Mouse (Mus musculus) ES-E14 (cell line): ENCODE measurements around the gene 1700013F07Rik. TPM values are rescaled to one million over a fixed set of nuclear protein-coding genes. Genes with fewer than 3 reads are reported as not detected.

ENCODE experiments used
- DNase-seq: peaks from one replicate; pipeline ENCODE4 v3.0.0-alpha.2; 2013; ENCODE audit warnings: low read depth, low spot score
- H3K27ac ChIP-seq: 2 replicates; pipeline ENCODE4 v1.5.1; 2012; ENCODE audit warnings: low read depth, mild to moderate bottlenecking, low read length, moderate library complexity, mixed read lengths; ENCODE audit not compliant: poor library complexity, insufficient read depth, severe bottlenecking
- H3K36me3 ChIP-seq: 2 replicates; pipeline ENCODE4 v1.6.1; 2012; ENCODE audit warnings: mild to moderate bottlenecking, low read length, moderate library complexity, mixed read lengths; ENCODE audit not compliant: control insufficient read depth, poor library complexity, insufficient read depth, severe bottlenecking
- H3K4me1 ChIP-seq, 2 experiments: fragments of 150-350 bp in 1 of 2; sonication (generic) in 1 of 2; 2 replicates each; pipeline ENCODE4 v1.6.1; 2012; ENCODE audit warnings: low read length in 2 of 2, mild to moderate bottlenecking in 1 of 2, mixed read lengths in 1 of 2; ENCODE audit not compliant: control insufficient read depth in 2 of 2, insufficient read depth in 2 of 2, poor library complexity in 1 of 2
- H3K4me3 ChIP-seq, 2 experiments: fragments of 150-350 bp in 1 of 2; sonication (generic) in 1 of 2; 2 replicates each; pipeline ENCODE4 v1.5.1; 2012; ENCODE audit warnings: low read length in 2 of 2, low read depth in 1 of 2, mild to moderate bottlenecking in 1 of 2, mixed read lengths in 1 of 2; ENCODE audit not compliant: insufficient read depth in 1 of 2, poor library complexity in 1 of 2, severe bottlenecking in 1 of 2
- H3K9ac ChIP-seq: 2 replicates; pipeline ENCODE4 v1.6.1; 2012; ENCODE audit warnings: low read depth, mild to moderate bottlenecking, low read length, mixed read lengths; ENCODE audit not compliant: poor library complexity, insufficient read depth, severe bottlenecking
- H3K9me3 ChIP-seq: fragments of 150-350 bp; sonication (generic); 2 replicates; pipeline ENCODE4 v1.6.1; 2012; ENCODE audit warnings: low read depth, mild to moderate bottlenecking, low read length; ENCODE audit not compliant: control insufficient read depth, insufficient read depth
- CHD2 ChIP-seq: IDR thresholded peaks from 2 replicates; pipeline ENCODE4 v1.6.1; 2014; ENCODE audit warnings: mild to moderate bottlenecking, low read depth, low read length, inconsistent platforms
- HCFC1 ChIP-seq: IDR thresholded peaks from 2 replicates; pipeline ENCODE4 v1.6.1; 2012; ENCODE audit warnings: low read length, inconsistent platforms, borderline replicate concordance; ENCODE audit not compliant: insufficient read depth
- MAFK ChIP-seq: IDR thresholded peaks from 2 replicates; pipeline ENCODE4 v1.6.1; 2014; ENCODE audit warnings: mild to moderate bottlenecking, low read depth, low read length, inconsistent platforms; ENCODE audit not compliant: insufficient read depth
- ZC3H11A ChIP-seq: IDR thresholded peaks from 2 replicates; pipeline ENCODE4 v1.6.1; 2012; ENCODE audit warnings: low read depth, mild to moderate bottlenecking, inconsistent platforms, low read length, borderline replicate concordance
- ZNF384 ChIP-seq: IDR thresholded peaks from 2 replicates; pipeline ENCODE4 v1.6.1; 2012; ENCODE audit warnings: low read depth, low read length, inconsistent platforms
- in situ Hi-C, 2 experiments: fragments of 600-800 bp; cut with MboI; formaldehyde crosslinking; loops; one replicate each; pipeline ENCODE4 v1.15.1; 2025; ENCODE audit warnings: low sequenced_read_pairs in 2 of 2, inconsistent platforms in 1 of 2; ENCODE audit not compliant: unreplicated experiment in 2 of 2
- total RNA-seq: library from RNA; depleted of rRNA; stranded (reverse); fragments of 300-350 nt; gene quantifications from 2 replicates; pipeline ENCODE4 v1.2.3, GENCODE M21; 2012

Gene 1700013F07Rik
- total RNA-seq, 1 experiment = not detected

DNA sequence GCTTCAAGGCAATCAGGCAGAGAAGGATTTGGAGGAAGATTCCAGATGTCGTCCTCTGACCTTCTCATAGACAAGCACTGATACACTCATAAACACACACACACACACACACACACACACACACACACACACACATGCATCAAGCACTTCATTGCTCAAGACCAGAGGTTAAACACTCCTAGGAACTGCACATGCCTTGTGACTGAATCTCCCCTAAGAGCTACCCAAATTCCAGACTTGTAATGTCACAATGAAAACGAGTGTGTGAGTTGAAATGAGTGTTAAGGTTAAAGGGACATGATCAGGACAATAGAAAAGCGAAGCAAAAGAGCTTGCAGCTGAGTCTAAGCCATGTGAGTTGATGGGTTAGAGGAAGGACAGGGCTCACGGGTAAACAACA is 15.7 kb upstream of the 1700013F07Rik start:
- no peak overlapping the region for H3K4me3 ChIP-seq
- in situ Hi-C loops = no loop called here
- H3K27ac ChIP-seq = no peak overlapping the region
- H3K36me3 ChIP-seq = no peaks in the 10 kb centered on the region
- TF ChIP-seq MAFK = no peak
- no peak for TF ChIP-seq ZNF384
- no peak for TF ChIP-seq CHD2
- no peak for TF ChIP-seq ZC3H11A
- no peak for TF ChIP-seq HCFC1
- DNase-seq = no peak
- H3K4me1 ChIP-seq = 0 out of 4 replicates have a peak, but pooled peaks cover 0 to 2% of the 10 kb centered on the region in 2 experiments
- H3K9me3 ChIP-seq = no peaks in the 10 kb centered on the region
- H3K9ac ChIP-seq = no peak overlapping the region

DNA sequence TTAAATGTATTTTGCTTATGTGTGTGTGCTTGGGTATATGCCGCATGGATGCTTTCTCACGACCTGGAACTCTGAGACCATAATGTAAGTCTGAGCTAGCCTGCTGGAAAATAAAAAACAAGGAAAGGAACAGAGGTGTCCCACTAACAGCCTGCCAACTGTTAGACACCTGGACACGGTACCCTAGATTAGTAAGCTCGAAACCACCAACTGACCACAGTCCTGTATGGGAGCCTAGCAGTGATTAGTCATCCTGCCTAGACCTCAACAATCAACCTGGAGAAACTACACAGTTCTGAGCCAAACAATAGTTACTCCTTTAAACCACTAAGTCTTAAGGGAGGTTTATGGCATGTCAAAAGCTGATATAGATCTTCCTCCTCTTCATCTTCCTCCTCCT is 10.5 kb upstream of the 1700013F07Rik start:
- no peaks in the 10 kb centered on the region for H3K36me3 ChIP-seq
- H3K4me3 ChIP-seq = no peak overlapping the region
- TF ChIP-seq ZC3H11A (no peak), MAFK (no peak), ZNF384 (no peak), CHD2 (no peak), HCFC1 (no peak)
- no peak for DNase-seq
- no peaks in the 10 kb centered on the region for H3K4me1 ChIP-seq
- H3K27ac ChIP-seq = no peak overlapping the region
- in situ Hi-C loops = no loop called here
- H3K9me3 ChIP-seq = no peaks in the 10 kb centered on the region
- H3K9ac ChIP-seq = no peak overlapping the region

GRCm38 (mm10) chr3:108528489-108528888 is 5.5 kb upstream of the 1700013F07Rik start:
- H3K4me1 ChIP-seq = no peaks in the 10 kb centered on the region
- H3K9ac ChIP-seq = no peak overlapping the region
- no peaks in the 10 kb centered on the region for H3K9me3 ChIP-seq
- no peaks in the 10 kb centered on the region for H3K36me3 ChIP-seq
- no peak overlapping the region for H3K27ac ChIP-seq
- in situ Hi-C loops = no loop called here
- no peak for DNase-seq
- TF ChIP-seq CHD2 (no peak), ZNF384 (no peak), MAFK (no peak), HCFC1 (no peak), ZC3H11A (no peak)
- H3K4me3 ChIP-seq = no peak overlapping the region

DNA sequence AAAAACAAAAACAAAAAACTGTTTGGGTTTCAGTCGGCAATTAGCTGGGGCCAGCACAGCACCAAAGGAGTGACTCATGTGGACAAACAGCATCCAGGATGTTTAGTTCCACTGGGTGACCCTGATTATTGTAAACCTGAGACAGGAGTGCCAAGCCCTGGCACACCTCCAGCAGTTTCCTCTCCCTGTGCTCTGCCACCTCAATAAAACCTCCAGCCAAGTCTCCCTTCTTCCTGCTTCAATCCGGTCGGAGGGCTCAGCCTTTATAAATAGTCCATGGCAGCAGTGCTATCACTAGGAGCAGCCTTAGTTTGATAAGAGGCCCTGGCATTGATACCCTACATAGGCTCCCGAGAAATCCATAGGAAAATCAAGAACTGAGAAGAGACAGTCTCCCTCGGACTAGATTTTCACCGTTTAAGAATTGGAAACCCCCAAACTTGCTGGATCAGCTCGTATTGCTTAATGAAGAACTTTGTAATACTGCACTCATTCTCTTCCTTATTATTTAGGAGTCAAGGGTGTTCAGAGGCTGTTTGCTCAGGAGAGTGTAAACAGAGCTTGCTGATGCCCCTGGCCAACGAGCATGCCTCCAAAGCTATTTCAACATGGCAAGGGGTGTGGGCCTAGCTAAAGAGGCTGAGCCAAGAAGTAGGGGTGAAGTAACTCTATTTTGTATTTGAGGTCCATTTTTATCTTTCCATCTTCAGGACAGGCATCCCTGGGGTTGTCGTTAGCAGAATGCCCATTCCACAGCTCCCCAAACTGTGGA is 650 bp upstream of the 1700013F07Rik start:
- H3K4me3 ChIP-seq = no peak overlapping the region
- H3K36me3 ChIP-seq = no peaks in the 10 kb centered on the region
- no peak overlapping the region for H3K27ac ChIP-seq
- H3K4me1 ChIP-seq = no peaks in the 10 kb centered on the region; a peak in 1 of 4 replicates
- no peaks in the 10 kb centered on the region for H3K9me3 ChIP-seq
- no peak overlapping the region for H3K9ac ChIP-seq
- no peak for DNase-seq
- no peak for TF ChIP-seq MAFK
- TF ChIP-seq CHD2 = no peak
- no peak for TF ChIP-seq ZC3H11A
- TF ChIP-seq HCFC1 = no peak
- no peak for TF ChIP-seq ZNF384
- in situ Hi-C loops = no loop called here
